Mouse (Mus musculus) myocyte (in vitro differentiated cells): ENCODE measurements at regions not wholly inside any gene's neighbourhood (a gene's known extent, or its start where the extent isn't known, plus 50 kb on each side); places are given as distances from the start of the nearest gene placed in this dataset.
"Not testable (repeated sequence)": the region's sequence is repeated elsewhere in the genome, so short reads cannot be mapped to it uniquely, and the experiment has no call there.

Source experiments
- H3K27me3 ChIP-seq: one replicate; pipeline ENCODE4 v1.6.1; 2011; ENCODE audit not compliant: control insufficient read depth, insufficient read depth, insufficient read length
- H3K36me3 ChIP-seq: one replicate; pipeline ENCODE4 v1.6.1; 2011; ENCODE audit not compliant: control insufficient read depth, insufficient read depth
- H3K4me2 ChIP-seq: one replicate; pipeline ENCODE4 v1.6.1; 2011; ENCODE audit warnings: low read depth, control low read depth
- H3K4me3 ChIP-seq: one replicate; pipeline ENCODE4 v1.5.1; 2011; ENCODE audit warnings: mild to moderate bottlenecking, control low read depth, moderate library complexity
- H3K79me2 ChIP-seq: one replicate; pipeline ENCODE4 v1.6.1; 2011; ENCODE audit not compliant: control insufficient read depth, insufficient read depth
- H3ac ChIP-seq: one replicate; pipeline ENCODE4 v1.6.1; 2011; ENCODE audit not compliant: control insufficient read depth, insufficient read length
- CEBPB ChIP-seq: IDR thresholded peaks from 2 replicates; pipeline ENCODE4 v1.6.1; 2011; ENCODE audit warnings: mild to moderate bottlenecking, moderate library complexity; ENCODE audit not compliant: poor library complexity, insufficient read depth, severe bottlenecking
- E2F4 ChIP-seq: IDR thresholded peaks from one replicate; pipeline ENCODE4 v1.6.1; 2011; ENCODE audit warnings: mild to moderate bottlenecking, control low read depth, moderate library complexity; ENCODE audit not compliant: insufficient read depth
- MAX ChIP-seq: IDR thresholded peaks from one replicate; pipeline ENCODE4 v1.6.1; 2011; ENCODE audit warnings: low read depth, mild to moderate bottlenecking, control low read depth
- MYOD1 ChIP-seq, 3 experiments: IDR thresholded peaks; one replicate each; pipeline ENCODE4 v1.6.1; 2011; ENCODE audit warnings: control low read depth in 2 of 3, low read depth in 2 of 3, mild to moderate bottlenecking in 2 of 3, moderate library complexity in 1 of 3; ENCODE audit not compliant: insufficient read length in 2 of 3, control insufficient read depth in 1 of 3
- MYOG ChIP-seq, 3 experiments: IDR thresholded peaks; one replicate each; pipeline ENCODE4 v1.6.1; 2011; ENCODE audit warnings: control low read depth in 2 of 3, low read depth in 2 of 3, mild to moderate bottlenecking in 2 of 3; ENCODE audit not compliant: insufficient read length in 2 of 3, control insufficient read depth in 1 of 3, insufficient read depth in 1 of 3
- POLR2A ChIP-seq: IDR thresholded peaks from one replicate; pipeline ENCODE4 v1.6.1; 2011; ENCODE audit warnings: low read depth, mild to moderate bottlenecking, control low read depth, moderate library complexity; ENCODE audit not compliant: insufficient read length
- POLR2AphosphoS2 ChIP-seq: IDR thresholded peaks from one replicate; pipeline ENCODE4 v1.6.1; 2011; ENCODE audit warnings: low read depth, control low read depth; ENCODE audit not compliant: insufficient read length
- REST ChIP-seq: IDR thresholded peaks from one replicate; pipeline ENCODE4 v1.6.1; 2011; ENCODE audit warnings: mild to moderate bottlenecking, control low read depth, moderate library complexity; ENCODE audit not compliant: insufficient read depth, insufficient read length
- SRF ChIP-seq: IDR thresholded peaks from one replicate; pipeline ENCODE4 v1.6.1; 2011; ENCODE audit warnings: low read depth; ENCODE audit not compliant: control insufficient read depth, insufficient read length
- TCF12 ChIP-seq: IDR thresholded peaks from one replicate; pipeline ENCODE4 v1.6.1; 2011; ENCODE audit warnings: mild to moderate bottlenecking, control low read depth; ENCODE audit not compliant: poor library complexity, insufficient read depth, severe bottlenecking
- TCF3 ChIP-seq: IDR thresholded peaks from one replicate; pipeline ENCODE4 v1.6.1; 2011; ENCODE audit warnings: low read depth, control low read depth; ENCODE audit not compliant: insufficient read length
- USF1 ChIP-seq: IDR thresholded peaks from one replicate; pipeline ENCODE4 v1.6.1; 2011; ENCODE audit warnings: low read depth, mild to moderate bottlenecking, control low read depth, moderate library complexity

- H3K4me2 ChIP-seq: no peak overlapping the region
- no peak overlapping the region for H3K4me3 ChIP-seq
- H3K79me2 ChIP-seq: no peaks in the 10 kb centered on the region
- TF ChIP-seq TCF3 (no peak), USF1 (no peak), TCF12 (no peak), POLR2A (no peak), MYOG (IDR thresholded peaks at IDR 0.05; ENCODE audit: control insufficient read depth in 1 of 3, insufficient read depth in 1 of 3, insufficient read length in 2 of 3, low read depth in 2 of 3) (no peak), MYOD1 (IDR thresholded peaks at IDR 0.05; ENCODE audit: control insufficient read depth in 1 of 3, insufficient read length in 2 of 3, low read depth in 2 of 3) (no peak), POLR2AphosphoS2 (no peak), E2F4 (no peak), MAX (no peak), SRF (no peak), CEBPB (no peak), REST (no peak)
- H3K27me3 ChIP-seq: no peaks in the 10 kb centered on the region
- no peak overlapping the region for H3ac ChIP-seq
- H3K36me3 ChIP-seq: no peaks in the 10 kb centered on the region
Observed at GRCm38 (mm10) chr12:32122915-32123314, 61.8 kb upstream of the Prkar2b start.

- H3K79me2 ChIP-seq, H3K4me3 ChIP-seq, H3K27me3 ChIP-seq, H3K4me2 ChIP-seq, H3ac ChIP-seq, H3K36me3 ChIP-seq: not testable (repeated sequence)
Observed at GRCm38 (mm10) chr12:32122007-32122406, 60.9 kb upstream of the Prkar2b start.

- Histone ChIP-seq H3K79me2 (no peaks in the 10 kb centered on the region), H3ac (no peak overlapping the region), H3K27me3 (no peaks in the 10 kb centered on the region), H3K36me3 (no peaks in the 10 kb centered on the region), H3K4me2 (no peak overlapping the region), H3K4me3 (no peak overlapping the region)
- TF ChIP-seq MYOD1 (IDR thresholded peaks at IDR 0.05; ENCODE audit: control insufficient read depth in 1 of 3, insufficient read length in 2 of 3, low read depth in 2 of 3) (no peak), SRF (no peak), REST (no peak)
Observed at GRCm38 (mm10) chr12:32112691-32113090, 51.6 kb upstream of the Prkar2b start.

DNA sequence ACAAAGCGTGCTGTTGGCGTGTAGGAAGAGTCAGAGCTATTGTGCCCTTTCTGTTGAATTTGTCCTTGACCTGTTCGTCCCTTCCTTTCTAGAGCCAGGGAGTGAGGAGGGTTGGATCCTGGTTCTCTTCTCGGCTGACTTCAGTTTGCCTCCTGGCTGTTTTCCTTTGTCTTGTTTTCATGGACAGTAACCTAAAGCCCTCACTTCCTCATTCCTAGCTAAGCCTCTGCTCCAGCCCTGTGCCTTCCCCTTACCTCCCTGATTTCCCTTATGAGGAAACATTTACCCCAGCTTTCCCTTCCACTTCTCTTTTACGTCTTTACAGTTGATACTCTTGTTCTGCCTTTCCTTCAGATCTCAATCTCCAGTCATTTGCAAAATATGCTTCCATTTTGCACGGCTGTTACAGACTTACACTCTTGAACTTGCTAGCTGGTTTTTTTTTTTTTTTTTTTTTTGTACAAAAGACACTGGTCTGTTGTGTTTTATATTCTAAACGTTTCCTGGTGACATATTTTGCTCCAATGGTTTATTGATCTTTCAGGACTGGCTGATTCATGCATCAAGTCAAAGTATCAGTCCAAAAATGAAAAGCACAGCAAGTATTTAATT, 50.5 kb upstream of the Prkar2b start:
- no peak overlapping the region for H3K4me3 ChIP-seq
- H3K36me3 ChIP-seq: no peaks in the 10 kb centered on the region
- H3K79me2 ChIP-seq: no peaks in the 10 kb centered on the region
- H3ac ChIP-seq: no peak overlapping the region
- peak overlapping the region; percentile 80 for H3K4me2 ChIP-seq
- no peaks in the 10 kb centered on the region for H3K27me3 ChIP-seq
- no peak for TF ChIP-seq USF1
- no peak for TF ChIP-seq POLR2A
- TF ChIP-seq TCF3: no peak
- TF ChIP-seq TCF12: no peak
- TF ChIP-seq MYOD1 (IDR thresholded peaks at IDR 0.05; ENCODE audit: control insufficient read depth in 1 of 3, insufficient read length in 2 of 3, low read depth in 2 of 3): no peak
- TF ChIP-seq MAX: no peak
- TF ChIP-seq MYOG (IDR thresholded peaks at IDR 0.05; ENCODE audit: control insufficient read depth in 1 of 3, insufficient read depth in 1 of 3, insufficient read length in 2 of 3, low read depth in 2 of 3): no peak
- no peak for TF ChIP-seq CEBPB
- no peak for TF ChIP-seq E2F4
- no peak for TF ChIP-seq POLR2AphosphoS2
- TF ChIP-seq REST: no peak
- TF ChIP-seq SRF: no peak

DNA sequence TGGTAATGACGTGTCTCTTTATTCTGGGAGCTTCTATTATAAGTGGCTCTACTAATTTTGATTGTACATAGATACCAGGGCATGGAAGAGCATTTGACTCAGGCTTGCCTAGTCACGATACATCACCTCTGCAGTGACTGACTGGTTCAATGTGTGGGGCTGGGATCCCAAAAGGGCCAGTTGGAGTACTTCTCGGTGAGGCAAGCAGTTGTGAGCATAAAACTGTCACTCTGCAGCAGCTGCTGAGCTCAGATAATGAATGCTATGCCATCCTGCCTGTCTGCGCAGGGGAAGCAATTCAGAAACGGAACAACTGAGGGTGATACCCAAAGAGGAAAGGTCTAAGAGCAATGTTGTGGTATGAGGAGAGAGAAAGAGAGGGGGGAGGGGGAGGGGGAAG, 49.8 kb upstream of the Prkar2b start:
- H3ac ChIP-seq: no peak overlapping the region
- no peaks in the 10 kb centered on the region for H3K79me2 ChIP-seq
- H3K4me3 ChIP-seq: no peak overlapping the region
- no peaks in the 10 kb centered on the region for H3K27me3 ChIP-seq
- TF ChIP-seq TCF12: peak; percentile 31
- no peak for TF ChIP-seq POLR2AphosphoS2
- no peak for TF ChIP-seq POLR2A
- no peak for TF ChIP-seq E2F4
- peak; percentile 39 to 87 (median 67) for TF ChIP-seq MYOG (IDR thresholded peaks at IDR 0.05; ENCODE audit: control insufficient read depth in 1 of 3, insufficient read depth in 1 of 3, insufficient read length in 2 of 3, low read depth in 2 of 3)
- no peak for TF ChIP-seq MAX
- peak; percentile 53 for TF ChIP-seq TCF3
- peak; percentile 62 to 95 (median 94) for TF ChIP-seq MYOD1 (IDR thresholded peaks at IDR 0.05; ENCODE audit: control insufficient read depth in 1 of 3, insufficient read length in 2 of 3, low read depth in 2 of 3)
- no peak for TF ChIP-seq SRF
- 0 out of 2 replicates have a peak, but pooled peaks have one; percentile 12 for TF ChIP-seq CEBPB
- TF ChIP-seq REST: no peak
- TF ChIP-seq USF1: no peak
- no peaks in the 10 kb centered on the region for H3K36me3 ChIP-seq
- peak overlapping the region; percentile 53 for H3K4me2 ChIP-seq
